Mouse (Mus musculus) cerebral cortex, adult 2 months (tissue): ENCODE results near the gene Comt.

Experiments
- WGBS: fragments of 180-500 bp; shearing (Covaris S2); methylation state at CpG from one replicate; pipeline ENCODE4 v1.1.7; 2018; 5-methylcytosine and 5-hydroxymethylcytosine counted together

The Comt gene

DNA sequence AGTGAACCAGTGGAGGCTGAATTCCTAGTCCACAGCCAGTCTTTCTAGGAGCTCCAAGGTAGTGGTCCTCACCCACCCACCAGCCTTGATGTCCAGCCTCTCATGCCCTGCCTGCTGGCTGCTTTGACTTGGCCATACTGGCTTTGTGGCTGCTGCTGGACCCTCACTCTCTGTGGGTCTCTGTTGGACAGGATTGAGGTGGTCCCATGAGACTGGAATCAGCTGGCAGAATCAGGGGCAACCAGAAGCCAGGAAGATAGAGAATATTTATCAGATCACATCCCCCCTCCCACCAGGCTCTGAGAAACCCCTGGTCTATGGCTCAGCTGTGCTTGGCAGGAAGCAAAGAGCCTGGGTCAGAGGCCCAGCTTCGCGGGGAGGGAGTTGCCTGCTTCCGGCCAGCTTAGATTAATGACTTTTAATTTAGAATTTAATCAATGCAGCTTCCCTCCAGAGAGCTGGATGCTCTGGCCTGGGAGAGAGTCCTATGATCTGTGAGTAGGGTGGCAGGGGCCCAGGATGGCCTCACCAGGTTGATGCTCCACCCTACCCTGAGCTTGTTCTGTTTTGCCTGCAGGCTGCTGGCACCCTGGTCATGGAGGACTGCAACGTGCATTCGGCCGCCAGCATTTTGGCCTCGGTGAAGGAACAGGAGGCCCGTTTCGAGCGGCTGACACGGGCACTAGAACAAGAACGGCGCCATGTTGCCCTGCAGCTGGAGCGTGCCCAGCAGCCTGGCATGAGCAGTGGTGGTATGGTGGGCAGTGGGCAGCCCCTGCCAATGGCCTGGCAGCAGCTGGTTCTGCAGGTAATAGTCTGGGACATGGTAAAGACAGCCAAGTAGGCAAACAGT is 37.8 kb downstream of the Comt start:
- WGBS = 85% methylated on average over 14 of the region's 14 CpGs

- WGBS = 47% methylated on average over 7 of the region's 7 CpGs
Measured at GRCm38 (mm10) chr16:18387704-18388582, 38.7 kb downstream of the Comt start.

GRCm38 (mm10) chr16:18386972-18387371 is 39.7 kb downstream of the Comt start:
- 82% methylated on average over 3 of the region's 3 CpGs for WGBS

- 65% methylated on average over 7 of the region's 7 CpGs for WGBS
Measured at GRCm38 (mm10) chr16:18386451-18386850, 40.2 kb downstream of the Comt start.

DNA sequence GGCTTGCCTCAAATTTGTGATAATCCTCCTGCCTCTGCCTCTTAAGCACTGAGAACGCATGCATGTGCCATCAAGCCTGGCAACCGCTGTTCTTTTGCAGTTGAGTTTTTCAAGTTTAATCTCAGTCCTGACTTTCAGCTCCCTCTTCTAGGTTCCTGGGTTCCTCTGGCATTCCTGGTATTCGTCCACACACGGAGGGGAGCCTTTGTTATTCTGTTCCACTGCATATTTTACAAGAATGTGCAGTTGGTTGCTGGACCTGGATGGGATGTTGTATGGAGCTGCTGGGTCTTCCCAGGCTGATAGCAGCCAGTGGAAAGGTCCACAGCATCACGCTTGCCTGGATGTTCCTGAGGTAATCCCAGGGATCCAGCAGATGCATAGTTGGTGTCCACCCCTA is 41.2 kb downstream of the Comt start:
- 82% methylated on average over 5 of the region's 5 CpGs for WGBS

DNA sequence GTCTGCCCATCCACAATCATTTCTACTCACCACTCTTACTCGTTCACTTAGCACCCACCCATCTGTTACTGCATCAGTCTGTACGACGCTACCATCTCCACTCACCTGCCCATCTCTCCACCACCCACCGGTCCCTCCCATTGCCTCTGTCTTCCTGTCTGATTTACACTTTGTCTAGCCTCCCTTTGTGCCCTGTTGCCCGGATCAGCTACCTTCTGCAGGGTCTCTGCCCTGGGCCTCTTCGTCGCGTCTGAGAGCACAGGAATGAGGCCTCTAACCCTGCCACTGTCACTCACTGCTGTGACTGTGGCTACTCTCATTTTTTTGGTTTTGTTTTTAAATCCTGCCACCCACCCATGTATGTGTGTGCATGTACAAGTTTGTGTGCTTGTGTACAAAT is 42.0 kb downstream of the Comt start:
- 85% methylated on average over 8 of the region's 8 CpGs for WGBS

DNA sequence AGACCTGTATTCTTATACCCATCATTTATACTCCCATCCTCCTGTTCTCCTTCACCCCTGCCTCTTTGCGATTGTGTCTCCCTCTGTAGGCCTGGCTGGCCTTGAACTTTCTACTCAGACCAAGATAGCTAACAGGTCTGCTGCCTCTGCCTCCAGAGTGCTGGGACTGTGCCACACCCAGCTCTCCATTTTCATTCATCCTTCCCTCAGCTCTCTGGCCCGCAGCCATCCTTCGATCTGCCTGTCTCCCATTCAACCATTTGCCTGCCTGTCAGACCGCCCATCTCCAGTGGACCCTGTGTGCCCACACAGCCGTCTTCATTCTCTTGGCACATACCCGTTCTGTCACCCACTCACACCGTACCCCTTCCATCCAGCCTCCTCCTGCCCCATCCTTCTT is 42.4 kb downstream of the Comt start:
- 52% methylated on average over 7 of the region's 7 CpGs for WGBS

DNA sequence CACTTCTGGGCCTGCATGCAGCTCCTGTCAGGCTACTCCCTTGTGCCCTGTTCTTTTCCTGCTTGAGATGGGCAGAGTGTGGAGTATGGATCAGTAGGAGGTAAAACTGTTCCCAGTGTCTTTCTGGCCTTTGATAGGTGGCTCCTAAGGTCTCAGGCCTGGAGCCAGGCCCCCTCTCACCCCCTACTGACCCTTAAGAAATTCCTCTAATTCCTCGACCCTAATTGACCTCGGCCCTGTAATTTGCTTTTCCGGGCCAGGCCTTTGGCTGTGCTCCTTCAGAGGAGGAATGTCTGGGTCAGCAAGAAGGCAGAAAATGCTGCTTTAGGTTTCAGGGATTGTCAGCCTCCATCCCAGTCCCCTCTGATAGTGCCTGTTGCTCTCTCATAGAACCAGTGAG is 42.9 kb downstream of the Comt start:
- WGBS = 50% methylated on average over 3 of the region's 3 CpGs

GRCm38 (mm10) chr16:18383045-18383726 is 43.5 kb downstream of the Comt start:
- WGBS = 72% methylated on average over 9 of the region's 9 CpGs

DNA sequence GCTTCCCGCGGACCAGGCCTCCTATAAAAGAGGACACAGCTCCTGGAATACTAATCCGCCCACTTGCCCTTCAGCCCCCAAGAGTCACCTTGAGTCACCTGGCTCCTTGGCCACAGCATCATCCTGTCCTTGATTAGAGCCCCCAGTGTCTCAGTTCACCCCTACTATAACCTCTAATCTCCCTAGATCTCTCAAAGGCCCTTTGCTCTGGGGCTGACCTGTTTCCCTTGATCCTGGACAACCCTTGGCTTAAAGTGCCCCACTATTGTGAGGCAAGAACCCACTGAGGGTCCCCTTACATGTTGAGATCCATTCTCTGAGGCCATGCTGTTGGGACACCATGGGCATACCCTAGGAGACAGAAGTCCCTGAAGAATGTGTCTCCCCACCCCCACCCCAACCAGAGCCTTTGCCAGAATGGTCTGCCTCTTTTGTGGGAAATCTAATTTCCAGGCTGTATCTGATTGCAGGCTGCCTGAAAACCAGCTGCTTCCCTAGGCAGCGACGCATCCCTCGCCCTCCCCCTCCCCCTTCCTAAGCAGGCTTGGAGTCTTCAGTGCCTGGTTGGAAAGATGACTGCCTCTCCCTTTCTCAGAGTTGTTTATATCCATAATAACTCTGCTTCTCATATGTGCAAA is 44.9 kb downstream of the Comt start:
- 51% methylated on average over 6 of the region's 6 CpGs for WGBS

GRCm38 (mm10) chr16:18380495-18381063 is 46.1 kb downstream of the Comt start:
- WGBS = 58% methylated on average over 6 of the region's 6 CpGs

DNA sequence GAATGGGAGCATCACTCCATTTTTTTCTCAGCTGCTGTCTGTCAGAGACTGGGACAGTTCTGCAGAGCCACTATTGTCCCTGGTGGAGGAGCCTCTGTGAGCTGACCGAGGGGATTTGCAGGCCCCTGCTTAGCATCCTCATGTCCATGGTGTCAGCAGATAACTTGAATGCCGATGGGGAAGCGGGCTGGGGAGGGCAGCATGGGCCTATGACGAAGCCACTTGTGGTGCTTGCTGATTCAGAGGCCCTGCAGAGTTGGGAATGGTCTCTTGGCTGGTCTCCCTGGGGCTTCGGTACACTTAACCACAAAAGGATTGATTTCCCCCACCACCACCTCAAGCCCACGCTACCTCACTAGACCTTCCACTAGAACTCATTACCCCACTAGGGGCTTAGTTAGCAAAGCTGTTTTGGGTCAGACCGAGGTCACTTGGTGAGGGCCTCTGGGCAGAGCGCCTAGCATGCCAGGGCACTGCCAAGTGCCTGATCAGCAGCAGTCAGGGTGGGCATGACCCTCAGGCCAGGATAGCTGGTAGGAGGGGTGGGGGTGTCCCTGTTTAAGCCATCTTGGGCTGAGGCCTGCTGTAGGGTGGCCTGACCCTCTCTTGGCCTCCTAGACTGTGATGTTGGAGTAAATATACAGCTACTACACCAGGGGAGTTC is 47.2 kb downstream of the Comt start:
- 73% methylated on average over 8 of the region's 8 CpGs for WGBS

DNA sequence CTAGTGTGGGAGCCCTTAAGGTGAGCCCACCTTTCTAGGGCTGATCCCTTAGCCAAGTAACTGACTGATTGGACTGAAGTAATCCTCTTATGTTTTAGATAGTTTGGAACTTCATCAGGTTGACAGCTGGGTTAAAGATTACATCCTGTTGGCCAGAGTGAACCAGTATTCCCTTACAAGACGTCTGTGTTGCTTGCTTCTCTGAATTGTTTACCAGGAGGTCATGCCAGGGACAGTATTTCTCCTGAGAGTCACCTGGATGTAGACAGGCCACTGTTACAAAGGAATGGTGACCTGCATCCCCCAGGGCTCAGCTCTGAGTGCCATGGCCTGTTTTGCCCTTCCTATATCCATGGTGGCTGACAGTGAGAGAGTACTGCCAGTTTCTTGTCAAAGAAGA is 48.2 kb downstream of the Comt start:
- WGBS = 80% methylated on average over 1 of the region's 1 CpGs

DNA sequence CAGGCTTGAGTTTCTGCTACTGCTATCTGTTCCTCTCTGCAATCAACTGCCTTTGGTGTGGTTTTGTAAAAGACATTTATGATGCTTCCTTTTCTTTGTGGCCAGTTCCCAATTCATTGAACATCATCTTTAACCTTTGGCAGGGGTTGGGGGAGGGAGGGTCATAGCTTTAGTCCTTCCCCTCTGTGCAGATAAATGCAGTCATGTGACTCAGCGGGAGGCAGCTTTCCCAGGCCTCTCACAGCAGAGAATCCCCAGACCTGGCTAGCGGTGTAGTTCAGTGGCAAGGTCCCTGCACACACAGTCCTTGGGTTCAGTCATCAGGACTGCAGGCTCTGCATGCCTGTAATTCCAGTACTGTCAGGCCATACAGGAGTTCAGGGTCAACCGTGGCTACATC is 49.4 kb downstream of the Comt start:
- 68% methylated on average over 3 of the region's 3 CpGs for WGBS

DNA sequence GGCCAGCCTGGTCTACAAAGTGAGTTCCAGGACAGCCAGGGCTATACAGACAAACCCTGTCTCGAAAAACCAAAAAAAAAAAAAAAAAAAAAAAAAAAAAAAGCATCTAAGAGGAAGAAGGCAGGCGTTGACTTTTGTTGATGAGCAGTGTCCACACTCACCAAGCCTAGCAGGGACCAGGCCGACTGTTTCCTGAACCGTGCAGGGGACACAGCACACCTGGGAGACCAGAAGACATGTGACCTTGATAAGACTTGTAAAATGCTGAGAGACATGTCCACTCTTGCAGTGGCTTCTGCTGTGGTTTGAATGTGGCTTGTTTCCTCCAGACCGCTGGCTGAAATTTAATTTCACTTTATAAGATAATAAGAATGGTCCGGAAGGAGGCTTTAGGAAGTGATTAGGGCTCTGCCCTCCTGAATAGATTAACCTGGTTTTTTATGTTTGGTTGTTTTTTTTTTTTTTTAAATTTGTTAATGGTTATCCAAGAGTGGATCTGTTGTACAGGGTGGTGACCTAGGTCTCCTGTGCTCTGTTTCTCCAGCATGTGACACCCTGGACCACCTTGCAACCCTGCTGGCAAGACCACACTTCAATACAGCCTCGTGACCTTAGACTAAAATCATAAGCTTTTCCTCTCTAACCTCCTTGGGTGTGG is 50.2 kb downstream of the Comt start:
- WGBS = 89% methylated on average over 7 of the region's 7 CpGs

- WGBS = 98% methylated on average over 4 of the region's 4 CpGs
Measured at GRCm38 (mm10) chr16:18373632-18374031, 53.0 kb downstream of the Comt start.

- WGBS = 93% methylated on average over 3 of the region's 3 CpGs
Measured at GRCm38 (mm10) chr16:18370197-18370596, 56.5 kb downstream of the Comt start.

DNA sequence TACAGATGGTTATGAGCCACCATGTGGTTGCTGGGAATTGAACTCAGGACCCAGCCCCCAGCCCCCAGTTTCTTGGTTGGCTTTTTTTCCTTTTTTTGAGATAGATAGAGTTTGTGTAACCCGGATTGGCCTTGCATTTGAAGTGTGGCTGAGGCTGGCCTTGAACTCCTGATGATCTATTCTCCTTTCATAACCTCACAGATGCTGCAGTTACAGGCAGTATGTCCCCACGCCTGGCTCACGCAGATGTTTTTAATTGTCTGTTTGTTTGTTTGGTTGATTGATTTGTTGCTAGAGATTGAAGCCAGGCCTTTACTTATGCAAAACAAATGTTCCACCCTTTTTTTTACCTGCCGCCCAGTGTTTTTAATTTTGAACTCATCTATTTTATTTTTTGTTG is 59.8 kb downstream of the Comt start:
- WGBS = 92% methylated on average over 4 of the region's 4 CpGs

- WGBS = 84% methylated on average over 8 of the region's 8 CpGs
Measured at GRCm38 (mm10) chr16:18362948-18363347, 63.7 kb downstream of the Comt start.

DNA sequence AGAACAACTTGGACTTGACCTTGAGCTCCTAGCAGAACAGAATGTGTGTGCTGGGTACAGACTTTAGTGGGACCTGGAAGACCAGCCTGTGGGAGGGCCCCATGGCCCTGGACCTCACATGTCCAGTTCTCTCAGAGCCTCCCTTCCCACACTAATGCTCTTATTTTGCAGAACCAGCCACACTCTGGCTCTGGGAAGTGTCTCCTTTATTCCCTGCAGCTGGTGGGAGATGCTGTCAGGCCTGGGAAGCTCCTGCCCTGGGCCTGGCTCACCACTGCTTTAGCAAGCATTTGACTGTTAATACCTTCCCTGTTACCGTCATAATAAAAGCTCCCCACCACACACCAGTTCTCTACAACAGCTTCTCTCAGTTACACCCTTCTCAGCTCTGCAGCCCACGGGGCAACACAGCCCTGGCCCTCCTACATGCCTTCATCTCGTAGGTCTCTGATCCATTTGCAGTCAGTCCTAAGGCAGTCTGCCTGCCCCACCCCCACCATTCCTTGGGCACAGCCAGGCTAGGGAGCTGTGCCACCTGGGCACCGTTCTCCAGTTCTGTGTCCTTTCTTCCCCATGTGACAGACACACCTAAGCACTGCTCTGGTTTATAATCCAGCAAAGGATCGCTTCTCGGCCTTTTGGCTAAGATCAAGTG is 66.4 kb downstream of the Comt start:
- WGBS = 67% methylated on average over 6 of the region's 6 CpGs
